Mouse (Mus musculus): ENCODE measurements around the gene Bmx. TPM values are rescaled to one million over a fixed set of nuclear protein-coding genes. Genes with fewer than 3 reads are reported as not detected.

The Bmx gene
- 0.19 and 0.27 TPM in 2 replicates for polyA plus RNA-seq (2014; fragmentation: Nextera tagmentation; extraction: Ambion mirVana)

GRCm38 (mm10) chrX:164258057-164258456, at the start of gene Bmx:
TSS of gene Bmx (minus strand) at chrX:164258193.
- Histone ChIP-seq H3K4me1 (replicated peaks; ENCODE audit: control insufficient read depth, insufficient read depth, low read length) (no peaks in the 10 kb centered on the region), H3K9me3 (ENCODE audit: control insufficient read depth, low read length) (no peaks in the 10 kb centered on the region), H3K4me2 (no peak within 1 kb of the TSS), H3K27me3 (replicated peaks; ENCODE audit: control insufficient read depth, insufficient read depth, low read length) (no peaks in the 10 kb centered on the region; the same call in 1 of the 2 replicates), H3K9ac (ENCODE audit: low read depth, low read length) (no peak within 1 kb of the TSS), H3K36me3 (ENCODE audit: control insufficient read depth, insufficient read depth, low read length) (no peaks in the 10 kb centered on the region), H3K27ac (ENCODE audit: low read depth, low read length) (no peak within 1 kb of the TSS), H3K4me3 (ENCODE audit: low read depth, low read length) (no peak within 1 kb of the TSS)
- DNase-seq (ENCODE audit: low spot score) (no peak), ATAC-seq (replicated peaks; ENCODE audit: low FRiP score) (no peak)
- 57% methylated on average over 8 of the region's 8 CpGs for WGBS

- Histone ChIP-seq H3K36me3 (ENCODE audit: control insufficient read depth, insufficient read depth, low read length) (no peaks in the 10 kb centered on the region), H3K9me3 (ENCODE audit: control insufficient read depth, low read length) (no peaks in the 10 kb centered on the region), H3K9ac (ENCODE audit: low read depth, low read length) (no peak overlapping the region), H3K4me2 (no peak overlapping the region), H3K27me3 (replicated peaks; ENCODE audit: control insufficient read depth, insufficient read depth, low read length) (no peaks in the 10 kb centered on the region), H3K4me3 (ENCODE audit: low read depth, low read length) (no peak overlapping the region), H3K27ac (ENCODE audit: low read depth, low read length) (no peak overlapping the region), H3K4me1 (replicated peaks; ENCODE audit: control insufficient read depth, insufficient read depth, low read length) (no peaks in the 10 kb centered on the region)
- ATAC-seq (replicated peaks; ENCODE audit: low FRiP score) (no peak), DNase-seq (ENCODE audit: low spot score) (no peak)
- WGBS = 65% methylated on average over 2 of the region's 2 CpGs
Observed at GRCm38 (mm10) chrX:164306250-164306649, 48.3 kb upstream of the Bmx start.

- no peaks in the 10 kb centered on the region for H3K36me3 ChIP-seq (ENCODE audit: control insufficient read depth, insufficient read depth, low read length)
- H3K4me2 ChIP-seq = no peak overlapping the region
- ATAC-seq (replicated peaks; ENCODE audit: low FRiP score) (no peak), DNase-seq (ENCODE audit: low spot score) (no peak)
- H3K27ac ChIP-seq (ENCODE audit: low read depth, low read length) = no peak overlapping the region
- H3K27me3 ChIP-seq (replicated peaks; ENCODE audit: control insufficient read depth, insufficient read depth, low read length) = no peaks in the 10 kb centered on the region
- H3K9me3 ChIP-seq (ENCODE audit: control insufficient read depth, low read length) = no peaks in the 10 kb centered on the region
- H3K4me3 ChIP-seq (ENCODE audit: low read depth, low read length) = no peak overlapping the region
- 59% methylated on average over 5 of the region's 5 CpGs for whole genome bisulfite sequencing
- H3K9ac ChIP-seq (ENCODE audit: low read depth, low read length) = no peak overlapping the region
- no peaks in the 10 kb centered on the region for H3K4me1 ChIP-seq (replicated peaks; ENCODE audit: control insufficient read depth, insufficient read depth, low read length)
Observed at GRCm38 (mm10) chrX:164291147-164291546, 33.2 kb upstream of the Bmx start.

GRCm38 (mm10) chrX:164287077-164287476, 29.1 kb upstream of the Bmx start:
- H3K4me1 ChIP-seq (replicated peaks; ENCODE audit: control insufficient read depth, insufficient read depth, low read length) = no peaks in the 10 kb centered on the region
- no peak overlapping the region for H3K4me3 ChIP-seq (ENCODE audit: low read depth, low read length)
- H3K4me2 ChIP-seq = no peak overlapping the region
- ATAC-seq (replicated peaks; ENCODE audit: low FRiP score) (no peak), DNase-seq (ENCODE audit: low spot score) (no peak)
- no peaks in the 10 kb centered on the region for H3K36me3 ChIP-seq (ENCODE audit: control insufficient read depth, insufficient read depth, low read length)
- H3K9me3 ChIP-seq (ENCODE audit: control insufficient read depth, low read length) = no peaks in the 10 kb centered on the region
- 55% methylated on average over 3 of the region's 3 CpGs for WGBS
- no peak overlapping the region for H3K27ac ChIP-seq (ENCODE audit: low read depth, low read length)
- no peaks in the 10 kb centered on the region for H3K27me3 ChIP-seq (replicated peaks; ENCODE audit: control insufficient read depth, insufficient read depth, low read length)
- no peak overlapping the region for H3K9ac ChIP-seq (ENCODE audit: low read depth, low read length)

- Histone ChIP-seq H3K4me1 (replicated peaks; ENCODE audit: control insufficient read depth, insufficient read depth, low read length) (no peaks in the 10 kb centered on the region), H3K9me3 (ENCODE audit: control insufficient read depth, low read length) (no peaks in the 10 kb centered on the region), H3K4me3 (ENCODE audit: low read depth, low read length) (no peak overlapping the region), H3K27me3 (replicated peaks; ENCODE audit: control insufficient read depth, insufficient read depth, low read length) (no peaks in the 10 kb centered on the region), H3K27ac (ENCODE audit: low read depth, low read length) (no peak overlapping the region), H3K4me2 (no peak overlapping the region), H3K9ac (ENCODE audit: low read depth, low read length) (no peak overlapping the region), H3K36me3 (ENCODE audit: control insufficient read depth, insufficient read depth, low read length) (no peaks in the 10 kb centered on the region)
- DNase-seq (ENCODE audit: low spot score) = no peak
- 89% methylated on average over 4 of the region's 4 CpGs for WGBS
- no peak for ATAC-seq (replicated peaks; ENCODE audit: low FRiP score)
Observed at GRCm38 (mm10) chrX:164283808-164284207, 25.8 kb upstream of the Bmx start.

GRCm38 (mm10) chrX:164280918-164281647, 23.1 kb upstream of the Bmx start:
- DNase-seq (ENCODE audit: low spot score) = no peak
- 46% methylated on average over 7 of the region's 7 CpGs for WGBS
- H3K36me3 ChIP-seq (ENCODE audit: control insufficient read depth, insufficient read depth, low read length) = no peaks in the 10 kb centered on the region
- no peaks in the 10 kb centered on the region for H3K27me3 ChIP-seq (replicated peaks; ENCODE audit: control insufficient read depth, insufficient read depth, low read length)
- no peak overlapping the region for H3K27ac ChIP-seq (ENCODE audit: low read depth, low read length)
- no peak overlapping the region for H3K4me2 ChIP-seq
- no peaks in the 10 kb centered on the region for H3K4me1 ChIP-seq (replicated peaks; ENCODE audit: control insufficient read depth, insufficient read depth, low read length)
- H3K4me3 ChIP-seq (ENCODE audit: low read depth, low read length) = no peak overlapping the region
- no peak overlapping the region for H3K9ac ChIP-seq (ENCODE audit: low read depth, low read length)
- H3K9me3 ChIP-seq (ENCODE audit: control insufficient read depth, low read length) = no peaks in the 10 kb centered on the region
- peak; percentile 53; the same call in 1 of the 2 replicates for ATAC-seq (replicated peaks; ENCODE audit: low FRiP score)

- no peak overlapping the region for H3K27ac ChIP-seq (ENCODE audit: low read depth, low read length)
- H3K4me2 ChIP-seq = no peak overlapping the region
- no peaks in the 10 kb centered on the region for H3K36me3 ChIP-seq (ENCODE audit: control insufficient read depth, insufficient read depth, low read length)
- 0 out of 2 replicates have a peak, but pooled peaks cover 4% of the 10 kb centered on the region for H3K27me3 ChIP-seq (replicated peaks; ENCODE audit: control insufficient read depth, insufficient read depth, low read length)
- 46% methylated on average over 3 of the region's 3 CpGs for WGBS
- no peak overlapping the region for H3K4me3 ChIP-seq (ENCODE audit: low read depth, low read length)
- ATAC-seq (replicated peaks; ENCODE audit: low FRiP score) = no peak
- no peaks in the 10 kb centered on the region for H3K4me1 ChIP-seq (replicated peaks; ENCODE audit: control insufficient read depth, insufficient read depth, low read length)
- H3K9me3 ChIP-seq (ENCODE audit: control insufficient read depth, low read length) = no peaks in the 10 kb centered on the region
- DNase-seq (ENCODE audit: low spot score) = no peak
- H3K9ac ChIP-seq (ENCODE audit: low read depth, low read length) = no peak overlapping the region
Observed at GRCm38 (mm10) chrX:164275536-164275935, 17.5 kb upstream of the Bmx start.

- H3K4me3 ChIP-seq (ENCODE audit: low read depth, low read length) = no peak overlapping the region
- peaks cover 4% of the 10 kb centered on the region; the same call in 1 of the 2 replicates for H3K27me3 ChIP-seq (replicated peaks; ENCODE audit: control insufficient read depth, insufficient read depth, low read length)
- no peaks in the 10 kb centered on the region for H3K9me3 ChIP-seq (ENCODE audit: control insufficient read depth, low read length)
- no peak overlapping the region for H3K9ac ChIP-seq (ENCODE audit: low read depth, low read length)
- DNase-seq (ENCODE audit: low spot score) (no peak), ATAC-seq (replicated peaks; ENCODE audit: low FRiP score) (no peak)
- no peak overlapping the region for H3K4me2 ChIP-seq
- no peaks in the 10 kb centered on the region for H3K4me1 ChIP-seq (replicated peaks; ENCODE audit: control insufficient read depth, insufficient read depth, low read length)
- no peak overlapping the region for H3K27ac ChIP-seq (ENCODE audit: low read depth, low read length)
- WGBS = 85% methylated on average over 3 of the region's 3 CpGs
- no peaks in the 10 kb centered on the region for H3K36me3 ChIP-seq (ENCODE audit: control insufficient read depth, insufficient read depth, low read length)
Observed at GRCm38 (mm10) chrX:164270603-164271002, 12.6 kb upstream of the Bmx start.

GRCm38 (mm10) chrX:164269285-164269761, 11.3 kb upstream of the Bmx start, which contains the start of gene Pir:
TSS of gene Pir (plus strand) at chrX:164269371.
- Histone ChIP-seq H3K27me3 (replicated peaks; ENCODE audit: control insufficient read depth, insufficient read depth, low read length) (peaks cover 4% of the 10 kb centered on the region; the same call in 1 of the 2 replicates), H3K4me2 (peak within 1 kb of the TSS; percentile 59), H3K4me1 (replicated peaks; ENCODE audit: control insufficient read depth, insufficient read depth, low read length) (no peaks in the 10 kb centered on the region), H3K4me3 (ENCODE audit: low read depth, low read length) (peak within 1 kb of the TSS; percentile 48), H3K9ac (ENCODE audit: low read depth, low read length) (peak within 1 kb of the TSS; percentile 55; the same call in 1 of the 2 replicates), H3K9me3 (ENCODE audit: control insufficient read depth, low read length) (no peaks in the 10 kb centered on the region), H3K36me3 (ENCODE audit: control insufficient read depth, insufficient read depth, low read length) (no peaks in the 10 kb centered on the region), H3K27ac (ENCODE audit: low read depth, low read length) (no peak within 1 kb of the TSS; the same call in 1 of the 2 replicates)
- 11% methylated on average over 20 of the region's 20 CpGs for WGBS
- DNase-seq (ENCODE audit: low spot score) (peak; percentile 62), ATAC-seq (replicated peaks; ENCODE audit: low FRiP score) (peak; percentile 95)

Data from liver, embryonic 11.5 days (tissue).